Mouse (Mus musculus) CH12.LX (cell line): ENCODE data around the gene Fam90a1b. TPM values are rescaled to one million over a fixed set of nuclear protein-coding genes. Genes with fewer than 3 reads are reported as not detected.

Source experiments
- DNase-seq: peaks from one replicate; pipeline ENCODE4 v3.0.0-alpha.2; 2013; ENCODE audit errors: extremely low read depth
- H3K27ac ChIP-seq: 2 replicates; pipeline ENCODE4 v1.5.1; 2012; ENCODE audit warnings: low read depth, mild to moderate bottlenecking, control low read depth, moderate library complexity; ENCODE audit not compliant: insufficient read depth
- H3K27me3 ChIP-seq: replicated peaks from 2 replicates; pipeline ENCODE3; 2012; ENCODE audit warnings: inconsistent platforms
- H3K36me3 ChIP-seq, 2 experiments: replicated peaks in 1 of 2; 2 replicates each; pipeline versions ENCODE3 to v1.6.1; 2012; ENCODE audit warnings: inconsistent platforms in 1 of 2, low read length in 1 of 2, mild to moderate bottlenecking in 1 of 2, mixed read lengths in 1 of 2, moderate library complexity in 1 of 2; ENCODE audit not compliant: control insufficient read depth in 1 of 2, insufficient read depth in 1 of 2
- H3K4me1 ChIP-seq, 2 experiments: 2 replicates each; pipeline ENCODE4 v1.6.1; 2012; ENCODE audit warnings: inconsistent platforms in 1 of 2, moderate library complexity in 1 of 2; ENCODE audit not compliant: insufficient read depth in 2 of 2, control insufficient read depth in 1 of 2
- H3K4me2 ChIP-seq: 2 replicates; pipeline ENCODE4 v1.6.1; 2012; ENCODE audit warnings: low read depth, mild to moderate bottlenecking, control low read depth; ENCODE audit not compliant: poor library complexity, insufficient read depth, severe bottlenecking
- H3K4me3 ChIP-seq, 3 experiments: fragments of 150-350 bp in 1 of 3; sonication (generic) in 1 of 3; replicated peaks in 1 of 3; 2 replicates each; pipeline versions ENCODE3 to v1.5.1; 2011 to 2012; ENCODE audit warnings: low read depth in 2 of 3, low read length in 2 of 3, mild to moderate bottlenecking in 2 of 3, moderate library complexity in 2 of 3, control low read depth in 1 of 3, improper control_type of control experiment in 1 of 3, inconsistent platforms in 1 of 3, mixed read lengths in 1 of 3; ENCODE audit not compliant: poor library complexity in 1 of 3
- H3K79me2 ChIP-seq: replicated peaks from 2 replicates; pipeline ENCODE4 v1.6.1; 2012; ENCODE audit warnings: mild to moderate bottlenecking, moderate library complexity; ENCODE audit not compliant: control insufficient read depth, poor library complexity, insufficient read depth, severe bottlenecking; ENCODE audit errors: extremely low read depth
- H3K9ac ChIP-seq: 2 replicates; pipeline ENCODE4 v1.6.1; 2012; ENCODE audit warnings: low read depth, mild to moderate bottlenecking, control low read depth, moderate library complexity; ENCODE audit not compliant: insufficient read depth
- H3K9me3 ChIP-seq: replicated peaks from 2 replicates; pipeline ENCODE3; 2012; ENCODE audit warnings: low read length, inconsistent platforms, mixed read lengths
- BHLHE40 ChIP-seq: IDR thresholded peaks from 2 replicates; pipeline ENCODE4 v1.6.1; 2011; ENCODE audit warnings: mild to moderate bottlenecking, low read depth, low read length, improper control_type of control experiment
- CHD1 ChIP-seq: IDR thresholded peaks from 2 replicates; pipeline ENCODE4 v1.6.1; 2012; ENCODE audit warnings: low read depth, low read length, improper control_type of control experiment, inconsistent platforms
- CHD2 ChIP-seq: IDR thresholded peaks from 2 replicates; pipeline ENCODE4 v1.6.1; 2011; ENCODE audit warnings: low read length, improper control_type of control experiment
- CTCF ChIP-seq, 2 experiments: IDR thresholded peaks in 1 of 2; conservative IDR thresholded peaks in 1 of 2; 2 replicates each; pipeline ENCODE4 v1.5.1; 2011 to 2012; ENCODE audit warnings: low read depth in 2 of 2, low read length in 2 of 2, improper control_type of control experiment in 1 of 2, inconsistent platforms in 1 of 2, mild to moderate bottlenecking in 1 of 2, moderate library complexity in 1 of 2
- E2F4 ChIP-seq: IDR thresholded peaks from 2 replicates; pipeline ENCODE4 v1.6.1; 2011; ENCODE audit warnings: low read depth, low read length, improper control_type of control experiment; ENCODE audit not compliant: insufficient replicate concordance
- ELF1 ChIP-seq: IDR thresholded peaks from 2 replicates; pipeline ENCODE4 v1.6.1; 2014; ENCODE audit warnings: low read depth, mild to moderate bottlenecking, inconsistent platforms, low read length, improper control_type of control experiment
- EP300 ChIP-seq: IDR thresholded peaks from 2 replicates; pipeline ENCODE4 v1.6.1; 2011; ENCODE audit warnings: low read length, improper control_type of control experiment
- ETS1 ChIP-seq: conservative IDR thresholded peaks from 2 replicates; pipeline ENCODE4 v1.6.1; 2012; ENCODE audit warnings: low read depth, mild to moderate bottlenecking, inconsistent platforms, low read length, improper control_type of control experiment, moderate library complexity
- GABPA ChIP-seq: IDR thresholded peaks from 2 replicates; pipeline ENCODE4 v1.6.1; 2012; ENCODE audit warnings: low read depth, low read length, improper control_type of control experiment, inconsistent platforms; ENCODE audit not compliant: insufficient replicate concordance
- HCFC1 ChIP-seq: IDR thresholded peaks from 2 replicates; pipeline ENCODE4 v1.6.1; 2012; ENCODE audit warnings: low read depth, mild to moderate bottlenecking, inconsistent platforms, low read length, improper control_type of control experiment
- IRF4 ChIP-seq: IDR thresholded peaks from 2 replicates; pipeline ENCODE4 v1.6.1; 2014; ENCODE audit warnings: low read depth, mild to moderate bottlenecking, inconsistent platforms, low read length, improper control_type of control experiment
- JUN ChIP-seq: IDR thresholded peaks from 2 replicates; pipeline ENCODE4 v1.6.1; 2011; ENCODE audit warnings: low read depth, mild to moderate bottlenecking, low read length, improper control_type of control experiment, moderate library complexity; ENCODE audit not compliant: insufficient read depth
- JUND ChIP-seq: conservative IDR thresholded peaks from 2 replicates; pipeline ENCODE4 v1.6.1; 2011; ENCODE audit warnings: low read depth, low read length, improper control_type of control experiment
- KAT2A ChIP-seq: IDR thresholded peaks from 2 replicates; pipeline ENCODE4 v1.6.1; 2012; ENCODE audit warnings: low read length, improper control_type of control experiment, inconsistent platforms; ENCODE audit not compliant: insufficient replicate concordance
- MAFK ChIP-seq: IDR thresholded peaks from 2 replicates; pipeline ENCODE4 v1.6.1; 2011; ENCODE audit warnings: low read length, improper control_type of control experiment; ENCODE audit not compliant: insufficient replicate concordance
- MAX ChIP-seq: IDR thresholded peaks from 2 replicates; pipeline ENCODE4 v1.6.1; 2011; ENCODE audit warnings: low read length, improper control_type of control experiment
- MAZ ChIP-seq: IDR thresholded peaks from 2 replicates; pipeline ENCODE4 v1.6.1; 2012; ENCODE audit warnings: low read depth, mild to moderate bottlenecking, inconsistent platforms, low read length, improper control_type of control experiment, moderate library complexity
- MEF2A ChIP-seq: IDR thresholded peaks from 2 replicates; pipeline ENCODE4 v1.6.1; 2014; ENCODE audit warnings: low read depth, mild to moderate bottlenecking, inconsistent platforms, low read length, improper control_type of control experiment, borderline replicate concordance
- MXI1 ChIP-seq: IDR thresholded peaks from 2 replicates; pipeline ENCODE4 v1.6.1; 2011; ENCODE audit warnings: mild to moderate bottlenecking, low read depth, low read length, improper control_type of control experiment
- MYC ChIP-seq: IDR thresholded peaks from 2 replicates; pipeline ENCODE4 v1.6.1; 2011; ENCODE audit warnings: low read depth, mild to moderate bottlenecking, improper control_type of control experiment, low read length
- NELFE ChIP-seq: IDR thresholded peaks from 2 replicates; pipeline ENCODE4 v1.6.1; 2011; ENCODE audit warnings: low read depth, low read length, improper control_type of control experiment
- NRF1 ChIP-seq: IDR thresholded peaks from 2 replicates; pipeline ENCODE4 v1.6.1; 2014; ENCODE audit warnings: low read depth, mild to moderate bottlenecking, inconsistent platforms, low read length, improper control_type of control experiment, moderate library complexity
- PAX5 ChIP-seq: IDR thresholded peaks from 2 replicates; pipeline ENCODE4 v1.6.1; 2012; ENCODE audit warnings: low read length, inconsistent platforms, mixed read lengths
- POLR2A ChIP-seq: IDR thresholded peaks from 2 replicates; pipeline ENCODE4 v1.6.1; 2011; ENCODE audit warnings: low read depth, mild to moderate bottlenecking, improper control_type of control experiment, low read length
- POLR2AphosphoS2 ChIP-seq: IDR thresholded peaks from 2 replicates; pipeline ENCODE4 v1.6.1; 2011; ENCODE audit warnings: low read depth, low read length, improper control_type of control experiment
- RAD21 ChIP-seq: IDR thresholded peaks from 2 replicates; pipeline ENCODE4 v1.6.1; 2011; ENCODE audit warnings: low read depth, mild to moderate bottlenecking, low read length, improper control_type of control experiment, moderate library complexity
- RCOR1 ChIP-seq: conservative IDR thresholded peaks from 2 replicates; pipeline ENCODE4 v1.6.1; 2012; ENCODE audit warnings: low read depth, mild to moderate bottlenecking, inconsistent platforms, low read length, improper control_type of control experiment
- SIN3A ChIP-seq: IDR thresholded peaks from 2 replicates; pipeline ENCODE4 v1.6.1; 2012; ENCODE audit warnings: low read length, improper control_type of control experiment, inconsistent platforms
- SMC3 ChIP-seq: IDR thresholded peaks from 2 replicates; pipeline ENCODE4 v1.6.1; 2011; ENCODE audit warnings: low read depth, low read length, improper control_type of control experiment
- TBP ChIP-seq: conservative IDR thresholded peaks from 2 replicates; pipeline ENCODE4 v1.6.1; 2011; ENCODE audit warnings: low read depth, low read length, improper control_type of control experiment
- TCF12 ChIP-seq: IDR thresholded peaks from 2 replicates; pipeline ENCODE4 v1.6.1; 2014; ENCODE audit warnings: low read depth, mild to moderate bottlenecking, inconsistent platforms, low read length, improper control_type of control experiment
- UBTF ChIP-seq: IDR thresholded peaks from 2 replicates; pipeline ENCODE4 v1.6.1; 2012; ENCODE audit warnings: low read depth, mild to moderate bottlenecking, inconsistent platforms, low read length, improper control_type of control experiment, moderate library complexity
- USF1 ChIP-seq: IDR thresholded peaks from 2 replicates; pipeline ENCODE4 v1.6.1; 2014; ENCODE audit warnings: low read depth, mild to moderate bottlenecking, inconsistent platforms, low read length, improper control_type of control experiment
- USF2 ChIP-seq: conservative IDR thresholded peaks from 2 replicates; pipeline ENCODE4 v1.6.1; 2011; ENCODE audit warnings: low read depth, low read length, improper control_type of control experiment
- ZC3H11A ChIP-seq: IDR thresholded peaks from 2 replicates; pipeline ENCODE4 v1.6.1; 2012; ENCODE audit warnings: low read depth, mild to moderate bottlenecking, inconsistent platforms, low read length, improper control_type of control experiment
- ZKSCAN1 ChIP-seq: IDR thresholded peaks from 2 replicates; pipeline ENCODE4 v1.6.1; 2012; ENCODE audit warnings: low read depth, inconsistent platforms, low read length, improper control_type of control experiment, borderline replicate concordance
- ZMIZ1 ChIP-seq: IDR thresholded peaks from 2 replicates; pipeline ENCODE4 v1.6.1; 2012; ENCODE audit warnings: low read depth, mild to moderate bottlenecking, inconsistent platforms, low read length, improper control_type of control experiment
- ZNF384 ChIP-seq: IDR thresholded peaks from 2 replicates; pipeline ENCODE4 v1.6.1; 2012; ENCODE audit warnings: low read depth, low read length, improper control_type of control experiment, inconsistent platforms
- dilution Hi-C: fragments of 300-500 bp; cut with MboI; formaldehyde crosslinking; loops from 2 replicates; pipeline ENCODE4 v1.14.3; 2020; ENCODE audit warnings: low sequenced_read_pairs; ENCODE audit not compliant: extremely low pct_unique_long_range_greater_than_20kb, extremely low pct_ligation_motif_present
- in situ Hi-C: fragments of 300-500 bp; cut with MboI; formaldehyde crosslinking; loops from 3 replicates; pipeline ENCODE4 v1.14.3; 2019; ENCODE audit warnings: low sequenced_read_pairs, low pct_ligation_motif_present, low pct_unique_long_range_greater_than_20kb, mixed read lengths
- polyA plus RNA-seq: library from polyadenylated mRNA; unstranded; fragments of >175 nt; gene quantifications from 2 replicates; pipeline ENCODE4 v1.2.1, GENCODE M21; 2012; ENCODE audit warnings: low read depth; ENCODE audit not compliant: insufficient read length
- total RNA-seq, 2 experiments: library from RNA; depleted of rRNA; stranded (reverse); fragments of 300-350 nt in 1 of 2; fragments of >200 nt in 1 of 2; gene quantifications; 2 replicates each; pipeline ENCODE4 v1.2.3; 2012 to 2014

Fam90a1b gene
- total RNA-seq (2012; rRNA removed): 0.08 TPM in 1 of 2 replicates, not detected in the other
- total RNA-seq (2014; rRNA removed): not detected in 2 replicates
- polyA plus RNA-seq: not detected in 2 replicates

DNA sequence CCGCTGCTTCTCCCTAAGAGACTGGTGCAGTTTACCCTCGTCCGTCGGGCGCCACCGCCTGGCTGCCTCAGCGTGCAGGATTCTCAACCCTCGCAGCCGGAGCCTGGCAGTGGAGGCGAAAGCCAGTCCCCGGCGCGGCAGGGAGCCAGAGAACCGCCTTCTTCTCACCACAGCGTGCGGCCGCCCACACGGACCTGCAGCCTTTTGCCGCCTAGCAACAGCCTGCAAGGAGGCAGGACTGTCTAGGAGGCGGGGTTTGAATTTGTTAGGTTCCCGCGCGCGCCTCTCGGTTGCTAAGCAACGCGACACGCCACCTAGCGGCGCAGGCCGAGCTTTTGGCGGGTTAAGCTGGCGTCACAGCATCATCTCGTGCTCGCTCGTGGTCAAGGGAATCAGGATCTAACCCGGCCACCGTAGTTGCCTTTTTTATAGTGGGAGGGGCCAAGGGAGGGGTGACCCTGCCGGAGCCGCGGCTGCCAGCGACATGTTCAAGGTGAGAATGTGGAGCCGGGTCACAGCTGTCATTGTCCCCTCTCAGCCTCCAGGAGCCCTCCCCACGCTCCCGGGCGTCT is at the start of gene Fam90a1b, which contains the start of gene Apoo:
Fam90a1b (minus strand) TSS at position 108 of the 572 bp plus-strand sequence.
Apoo (plus strand) TSS at position 448 of the 572 bp plus-strand sequence.
- Histone ChIP-seq H3K4me1 (peaks cover 0 to 11% of the 10 kb centered on the region in 2 experiments; a peak in 2 of 4 replicates), H3K4me3 (peak within 1 kb of the TSS; percentile 63 to 68 (median 64)), H3K27ac (no peak within 1 kb of the TSS), H3K27me3 (peaks cover 3% of the 10 kb centered on the region), H3K4me2 (peak within 1 kb of the TSS; percentile 84), H3K36me3 (no peaks in the 10 kb centered on the region), H3K9ac (peak within 1 kb of the TSS; percentile 70; the same call in 1 of the 2 replicates), H3K79me2 (no peaks in the 10 kb centered on the region), H3K9me3 (no peaks in the 10 kb centered on the region)
- peak; percentile 91 for DNase-seq
- dilution Hi-C loops: no loop called here
- in situ Hi-C loops: no loop called here
- peak in 1 of 2 experiments; percentile 53; a peak in 2 of 4 replicates for TF ChIP-seq CTCF (conservative IDR thresholded peaks at IDR 0.05 in 1 of 2, IDR thresholded peaks at IDR 0.05 in 1 of 2; ENCODE audit: low read depth in 2 of 2, low read length in 2 of 2)
- TF ChIP-seq USF1: no peak
- TF ChIP-seq JUND: no peak
- peak; percentile 72 for TF ChIP-seq HCFC1
- TF ChIP-seq MXI1: peak; percentile 92
- peak; percentile 61 for TF ChIP-seq TBP
- TF ChIP-seq CHD1: no peak
- TF ChIP-seq CHD2: no peak
- peak; percentile 54 for TF ChIP-seq RAD21
- no peak for TF ChIP-seq ZC3H11A
- 0 out of 2 replicates have a peak, but pooled peaks have one; percentile 42 for TF ChIP-seq ZNF384
- TF ChIP-seq MAFK: no peak
- 0 out of 2 replicates have a peak, but pooled peaks have one; percentile 46 for TF ChIP-seq KAT2A
- peak; percentile 10; the same call in 1 of the 2 replicates for TF ChIP-seq NRF1
- TF ChIP-seq EP300: no peak
- peak; percentile 84 for TF ChIP-seq UBTF
- no peak for TF ChIP-seq USF2
- peak; percentile 41; the same call in 1 of the 2 replicates for TF ChIP-seq ZMIZ1
- 0 out of 2 replicates have a peak, but pooled peaks have one; percentile 17 for TF ChIP-seq TCF12
- TF ChIP-seq NELFE: peak; percentile 68; the same call in 1 of the 2 replicates
- peak; percentile 81 for TF ChIP-seq POLR2A
- TF ChIP-seq POLR2AphosphoS2: no peak
- no peak for TF ChIP-seq GABPA
- TF ChIP-seq ZKSCAN1: no peak
- TF ChIP-seq SMC3: peak; percentile 66
- no peak for TF ChIP-seq SIN3A
- peak; percentile 56; the same call in 1 of the 2 replicates for TF ChIP-seq MEF2A
- 0 out of 2 replicates have a peak, but pooled peaks have one; percentile 47 for TF ChIP-seq MAZ
- no peak for TF ChIP-seq ETS1
- peak; percentile 57 for TF ChIP-seq ELF1
- no peak for TF ChIP-seq RCOR1
- peak; percentile 98 for TF ChIP-seq E2F4
- no peak for TF ChIP-seq PAX5
- TF ChIP-seq BHLHE40: peak; percentile 93
- TF ChIP-seq IRF4: peak; percentile 54; the same call in 1 of the 2 replicates
- no peak for TF ChIP-seq JUN
- peak; percentile 72 for TF ChIP-seq MAX
- TF ChIP-seq MYC: no peak
